ENCODE assay signal across 8 mouse cellular contexts in genomic region chr10:5805243-5805730, GRCm38 (mm10). TPM values are rescaled to one million over a fixed set of nuclear protein-coding genes. Genes with fewer than 3 reads are reported as not detected.
A peak's percentile ranks its signal among the peaks of the same experiment; 100 is the strongest.
DNase-seq lines count a peak whose midpoint lies in the region; ATAC-seq and TF ChIP-seq lines count a peak whose summit lies in the region.

Gene Fbxo5 (minus strand): TSS chr10:5805600.

- peak within 1 kb of the TSS; percentile 87 for H3K4me2 ChIP-seq in forebrain, embryonic 12.5 days
- peak within 1 kb of the TSS; percentile 100 for H3K4me2 ChIP-seq in neural tube, embryonic 15.5 days

- H3K9ac ChIP-seq in ES-E14 (ENCODE audit: insufficient read depth, low read depth, low read length, poor library complexity, severe bottlenecking), result peak within 1 kb of the TSS; percentile 96
- H3K9ac ChIP-seq in forebrain, embryonic 12.5 days, result peak within 1 kb of the TSS; percentile 78
- H3K9ac ChIP-seq in neural tube, embryonic 15.5 days (replicated peaks), result peak within 1 kb of the TSS; percentile 60

- peaks cover 20% of the 10 kb centered on the region for H3K36me3 ChIP-seq in ES-E14 (ENCODE audit: control insufficient read depth, insufficient read depth, low read length, poor library complexity, severe bottlenecking)
- H3K36me3 ChIP-seq in forebrain, embryonic 12.5 days (replicated peaks), result peaks cover 20% of the 10 kb centered on the region
- peaks cover 10% of the 10 kb centered on the region for H3K36me3 ChIP-seq in neural tube, embryonic 15.5 days

- intact Hi-C loops in heart, postnatal 10 days (cut with DNase I), result loop anchor here (1.0 kb wide), 1 partner anchor 18 kb away; the partner anchor contains the start of gene Mtrf1l

- no peaks in the 10 kb centered on the region for H3K27me3 ChIP-seq in forebrain, embryonic 12.5 days
- H3K27me3 ChIP-seq in neural tube, embryonic 15.5 days (replicated peaks), result no peaks in the 10 kb centered on the region

- WGBS in forebrain, embryonic 12.5 days, result under 1% methylated on average over 41 of the region's 42 CpGs
- WGBS in large intestine, adult 2 months, result under 1% methylated on average over 42 of the region's 42 CpGs
- under 1% methylated on average over 42 of the region's 42 CpGs for WGBS in lung, adult 2 months
- 0% methylated on average over 42 of the region's 42 CpGs for WGBS in neural tube, embryonic 15.5 days

- in situ Hi-C loops in ES-E14 (cut with MboI; ENCODE audit: low sequenced_read_pairs in 2 of 2, unreplicated experiment in 2 of 2), result no loop called here

- no peak for TF ChIP-seq POLR2A in lung, adult 2 months (IDR thresholded peaks at IDR 0.05; ENCODE audit: borderline replicate concordance, extremely low read depth, low read depth, low read length)

- peak; percentile 91 for ATAC-seq in cerebellum, adult (ENCODE audit: insufficient number of reproducible peaks, low FRiP score, low TSS enrichment)
- peak; percentile 97 for ATAC-seq in forebrain, embryonic 12.5 days (ENCODE audit: low FRiP score)
- ATAC-seq in neural tube, embryonic 15.5 days (ENCODE audit: low FRiP score), result peak; percentile 98

- no peak for TF ChIP-seq CTCF in lung, adult 2 months (IDR thresholded peaks at IDR 0.05; ENCODE audit: insufficient read depth, low read length)

- DNase-seq in ES-E14 (ENCODE audit: low read depth, low spot score), result peak; percentile 97
- peak; percentile 99 for DNase-seq in heart, postnatal 10 days
- DNase-seq in large intestine, adult 2 months (ENCODE audit: low read depth, low spot score), result peak; percentile 95
- DNase-seq in lung, adult 2 months, result no peak
- peak; percentile 98 to 99 for DNase-seq in thymus, adult 18-20 months

- peaks cover 4% of the 10 kb centered on the region in 2 experiments; a peak in 3 of 4 replicates for H3K4me1 ChIP-seq in ES-E14 (ENCODE audit: control insufficient read depth in 2 of 2, insufficient read depth in 2 of 2, low read length in 2 of 2, poor library complexity in 1 of 2)
- peaks cover 38% of the 10 kb centered on the region for H3K4me1 ChIP-seq in forebrain, embryonic 12.5 days
- H3K4me1 ChIP-seq in lung, adult 2 months (ENCODE audit: control insufficient read depth, insufficient read depth, low read length), result peaks cover 10% of the 10 kb centered on the region
- H3K4me1 ChIP-seq in neural tube, embryonic 15.5 days, result peaks cover 27% of the 10 kb centered on the region

- peak within 1 kb of the TSS; percentile 92 for H3K27ac ChIP-seq in ES-E14 (ENCODE audit: insufficient read depth, low read depth, low read length, poor library complexity, severe bottlenecking)
- H3K27ac ChIP-seq in forebrain, embryonic 12.5 days, result peak within 1 kb of the TSS; percentile 93
- H3K27ac ChIP-seq in neural tube, embryonic 15.5 days (replicated peaks), result peak within 1 kb of the TSS; percentile 93

- no peaks in the 10 kb centered on the region for H3K9me3 ChIP-seq in ES-E14 (ENCODE audit: control insufficient read depth, insufficient read depth, low read depth, low read length)
- H3K9me3 ChIP-seq in forebrain, embryonic 12.5 days, result no peaks in the 10 kb centered on the region
- H3K9me3 ChIP-seq in neural tube, embryonic 15.5 days (replicated peaks), result no peaks in the 10 kb centered on the region

- peak within 1 kb of the TSS; percentile 85 to 97 for H3K4me3 ChIP-seq in ES-E14 (ENCODE audit: insufficient read depth in 1 of 2, low read depth in 1 of 2, low read length in 2 of 2, poor library complexity in 1 of 2, severe bottlenecking in 1 of 2)
- peak within 1 kb of the TSS; percentile 80 for H3K4me3 ChIP-seq in forebrain, embryonic 12.5 days (replicated peaks)
- H3K4me3 ChIP-seq in lung, adult 2 months (replicated peaks; ENCODE audit: extremely low read depth, low read depth, low read length), result peak within 1 kb of the TSS; percentile 91
- H3K4me3 ChIP-seq in neural tube, embryonic 15.5 days (replicated peaks), result peak within 1 kb of the TSS; percentile 73

TF ChIP-seq in ES-E14, 5 proteins besides CTCF, POLR2A, EP300 and RAD21:
- peak; percentile 65 for TF ChIP-seq CHD2 (IDR thresholded peaks at IDR 0.05; ENCODE audit: low read depth, low read length)
- no peak for TF ChIP-seq ZC3H11A (IDR thresholded peaks at IDR 0.05; ENCODE audit: borderline replicate concordance, low read depth, low read length)
- 0 out of 2 replicates have a peak, but pooled peaks have one; percentile 8 for TF ChIP-seq MAFK (IDR thresholded peaks at IDR 0.05; ENCODE audit: insufficient read depth, low read depth, low read length)
- no peak for TF ChIP-seq ZNF384 (IDR thresholded peaks at IDR 0.05; ENCODE audit: low read depth, low read length)

RNA-seq across cellular contexts. Expression of gene Fbxo5, which starts in this region (rescaled TPM):
- 60.7 and 62.8 TPM in 2 replicates for total RNA-seq in ES-E14 (2012; rRNA removed)
- polyA plus RNA-seq in forebrain, embryonic 12.5 days (2016; fragmentation: Nextera tagmentation; extraction: Ambion mirVana), result 82.4 and 93.9 TPM in 2 replicates
- total RNA-seq in heart, postnatal 10 days (2021), result 1 to 10 TPM; 6.1 to 7.0 TPM
- polyA plus RNA-seq in large intestine, adult 2 months (2012; rRNA removed), result 3.1 and 3.5 TPM in 2 replicates
- 0.98 and 1.1 TPM in 2 replicates for polyA plus RNA-seq in lung, adult 2 months (2012; rRNA removed)
- polyA plus RNA-seq in neural tube, embryonic 15.5 days (2015; fragmentation: Nextera tagmentation; extraction: Ambion mirVana), result 12.0 and 21.9 TPM in 2 replicates
